Mouse (Mus musculus): ENCODE measurements around the gene Nsl1.

GRCm38 (mm10) chr1:191111146-191111545, 48.3 kb downstream of the Nsl1 start:
- TF ChIP-seq CTCF (IDR thresholded peaks at IDR 0.05; ENCODE audit: low read depth) (no peak), EP300 (IDR thresholded peaks at IDR 0.05; ENCODE audit: low read depth) (no peak)

Measured in liver, embryonic 14.5 days (tissue).